Comparison of ENCODE assay signal across 27 mouse cellular contexts in genomic region chr11:74763960-74764625, GRCm38 (mm10). TPM values are rescaled to one million over a fixed set of nuclear protein-coding genes. Genes with fewer than 3 reads are reported as not detected.
DNase-seq lines count a peak whose midpoint lies in the region; ATAC-seq and TF ChIP-seq lines count a peak whose summit lies in the region.
"Had no signal": no experiment of that assay in that cellular context is flagged by ENCODE, and none has a peak within 500 bp of the region (broad histone marks: within the 10 kb centered on the region; RNA-seq: fewer than 3 reads in every experiment).

No protein-coding gene starts in this region.

- H3K4me3 ChIP-seq in stomach, postnatal 0 days (ENCODE audit: low read depth, low read length), result no peak overlapping the region
- H3K4me3 ChIP-seq: embryonic facial prominence, embryonic 12.5 days; erythroblast, embryonic 14.5 days; gastrocnemius, adult 2 months; hindbrain, embryonic 15.5 days; intestine, embryonic 15.5 days; limb, embryonic 13.5 days; liver, embryonic 13.5 days; lung, embryonic 15.5 days had no signal

- H3K9ac ChIP-seq in stomach, postnatal 0 days (ENCODE audit: low read length), result no peak overlapping the region
- H3K9ac ChIP-seq: embryonic facial prominence, embryonic 12.5 days; hindbrain, embryonic 15.5 days; intestine, embryonic 15.5 days; limb, embryonic 13.5 days; liver, embryonic 13.5 days; lung, embryonic 15.5 days had no signal

- CTCF ChIA-PET in Patski (lab: Charles Lee), result interaction anchor here (1.3 kb wide), 2 partner anchors 10 kb away, joined by 3 to 4 read pairs; no protein-coding TSS in a partner anchor

- intact Hi-C loops in left cerebral cortex, postnatal 14 days (cut with DNase I), result no loop called here

- 69% methylated on average over 10 of the region's 10 CpGs for WGBS in stomach, postnatal 0 days

- no peaks in the 10 kb centered on the region for H3K36me3 ChIP-seq in stomach, postnatal 0 days (ENCODE audit: control insufficient read depth, insufficient read depth, low read length)
- H3K36me3 ChIP-seq: embryonic facial prominence, embryonic 12.5 days; hindbrain, embryonic 15.5 days; intestine, embryonic 15.5 days; limb, embryonic 13.5 days; liver, embryonic 13.5 days; lung, embryonic 15.5 days had no signal

- ATAC-seq in frontal cortex, adult (ENCODE audit: low TSS enrichment), result peak; percentile 31; the same call in 1 of the 2 replicates
- ATAC-seq in Patski, result no peak
- ATAC-seq in stomach, postnatal 0 days (ENCODE audit: low FRiP score, low TSS enrichment), result 0 out of 2 replicates have a peak, but pooled peaks have one; percentile 32
- ATAC-seq: forebrain, embryonic 14.5 days; intestine, embryonic 15.5 days had no signal

- DNase-seq in frontal cortex, postnatal 14 days (ENCODE audit: low spot score in 2 of 2), result no peak
- peak; percentile 43 to 58 for DNase-seq in left cerebral cortex, adult 9 months (ENCODE audit: low spot score in 2 of 2)
- no peak for DNase-seq in left cerebral cortex, postnatal 14 days (ENCODE audit: low spot score in 2 of 2)
- peak; percentile 30 for DNase-seq in Patski (ENCODE audit: low read depth, low spot score)
- DNase-seq in stomach, postnatal 0 days (ENCODE audit: low spot score), result no peak
- DNase-seq in adrenal gland, postnatal 36 days, result no peak
- no peak for DNase-seq in embryo, embryonic 11 days
- DNase-seq: adrenal gland, postnatal 25 days; cerebellum, adult 8-10 months; gastrocnemius, adult 2 months; heart, adult 11 months; heart, postnatal 4 days; kidney, adult 9 months; kidney, postnatal 25 days; liver, embryonic 13.5 days; thymus, adult 2 months had no signal

- POLR2A ChIA-PET in Patski (lab: Charles Lee), result interaction anchor here (0.6 to 1.4 kb wide), 3 partner anchors 39 to 1552 kb away, joined by 3 read pairs; partner anchors contain the start of gene Pafah1b1

- no peak overlapping the region for H3K27ac ChIP-seq in stomach, postnatal 0 days (replicated peaks)
- H3K27ac ChIP-seq: embryonic facial prominence, embryonic 12.5 days; gastrocnemius, adult 2 months; hindbrain, embryonic 15.5 days; intestine, embryonic 15.5 days; limb, embryonic 13.5 days; liver, embryonic 13.5 days; lung, embryonic 15.5 days; macrophage had no signal

- H3K4me2 ChIP-seq in stomach, postnatal 0 days (replicated peaks; ENCODE audit: low read depth), result no peak overlapping the region
- H3K4me2 ChIP-seq: embryonic facial prominence, embryonic 12.5 days; hindbrain, embryonic 15.5 days; intestine, embryonic 15.5 days; limb, embryonic 13.5 days; liver, embryonic 13.5 days; lung, embryonic 15.5 days; midbrain, embryonic 11.5 days had no signal

- H3K27me3 ChIP-seq in Patski, result no peaks in the 10 kb centered on the region
- no peaks in the 10 kb centered on the region for H3K27me3 ChIP-seq in stomach, postnatal 0 days (ENCODE audit: control insufficient read depth, insufficient read depth, low read length)
- H3K27me3 ChIP-seq: CH12.LX; embryonic facial prominence, embryonic 12.5 days; hindbrain, embryonic 15.5 days; intestine, embryonic 15.5 days; limb, embryonic 13.5 days; liver, embryonic 13.5 days; lung, embryonic 15.5 days had no signal

- TF ChIP-seq CTCF in Patski (IDR thresholded peaks at IDR 0.05), result no peak
- TF ChIP-seq CTCF in stomach, postnatal 0 days (IDR thresholded peaks at IDR 0.05; ENCODE audit: low read depth), result no peak

- H3K9me3 ChIP-seq in stomach, postnatal 0 days (ENCODE audit: control insufficient read depth, low read length), result no peaks in the 10 kb centered on the region
- H3K9me3 ChIP-seq: embryonic facial prominence, embryonic 12.5 days; hindbrain, embryonic 15.5 days; intestine, embryonic 15.5 days; limb, embryonic 13.5 days; liver, embryonic 13.5 days; lung, embryonic 15.5 days had no signal

- H3K4me1 ChIP-seq in stomach, postnatal 0 days (replicated peaks; ENCODE audit: control insufficient read depth, insufficient read depth), result no peaks in the 10 kb centered on the region
- H3K4me1 ChIP-seq: embryonic facial prominence, embryonic 12.5 days; hindbrain, embryonic 15.5 days; intestine, embryonic 15.5 days; limb, embryonic 13.5 days; liver, embryonic 13.5 days; lung, embryonic 15.5 days had no signal

- no peak for TF ChIP-seq EP300 in stomach, postnatal 0 days (optimal IDR thresholded peaks at IDR 0.05)

- in situ Hi-C loops in Patski (cut with MboI; ENCODE audit: low pct_unique_long_range_greater_than_20kb), result no loop called here

RNA-seq across cellular contexts. Expression of gene Mettl16, which starts 6.5 kb away (rescaled TPM):
- 10 to 100 TPM; 19.2 to 24.0 TPM for total RNA-seq in left cerebral cortex, postnatal 14 days (2021)
- polyA plus RNA-seq in Patski (2021), result 33.6 TPM
- 13.4 and 13.9 TPM in 2 replicates for polyA plus RNA-seq in stomach, postnatal 0 days (2015; fragmentation: Nextera tagmentation; extraction: Ambion mirVana)
- 10 to 100 TPM; 29.0 to 37.6 TPM for total RNA-seq in adrenal gland, postnatal 36 days (2021)

RNA-seq across cellular contexts. Expression of gene Pafah1b1, which starts 39.6 kb away (rescaled TPM):
- total RNA-seq in left cerebral cortex, postnatal 14 days (2021), result 100 to 1,000 TPM; 441 to 446 TPM
- polyA plus RNA-seq in Patski (2021), result 109 TPM
- 47.5 and 51.7 TPM in 2 replicates for polyA plus RNA-seq in stomach, postnatal 0 days (2015; fragmentation: Nextera tagmentation; extraction: Ambion mirVana)
- total RNA-seq in adrenal gland, postnatal 36 days (2021), result 100 to 1,000 TPM; 190 to 203 TPM

Comparison
In these comparisons a context has a peak if more than half of its experiments do, and no peak if none do; other contexts are left out.
1. DNase-seq: peak in left cerebral cortex, adult 9 months (2 of 2) and Patski (single experiment); none in frontal cortex, postnatal 14 days (0 of 2), left cerebral cortex, postnatal 14 days (0 of 2), stomach, postnatal 0 days (single experiment), adrenal gland, postnatal 36 days (0 of 2) and embryo, embryonic 11 days (single experiment).